Mouse (Mus musculus) cerebellum, postnatal 10 days (tissue): ENCODE data around the gene 1700018F24Rik.

Experiments used
- DNase-seq, 2 experiments: peaks; one replicate each; pipeline ENCODE4 v3.0.0; 2021; ENCODE audit warnings: mixed read lengths in 2 of 2

Gene 1700018F24Rik

DNA sequence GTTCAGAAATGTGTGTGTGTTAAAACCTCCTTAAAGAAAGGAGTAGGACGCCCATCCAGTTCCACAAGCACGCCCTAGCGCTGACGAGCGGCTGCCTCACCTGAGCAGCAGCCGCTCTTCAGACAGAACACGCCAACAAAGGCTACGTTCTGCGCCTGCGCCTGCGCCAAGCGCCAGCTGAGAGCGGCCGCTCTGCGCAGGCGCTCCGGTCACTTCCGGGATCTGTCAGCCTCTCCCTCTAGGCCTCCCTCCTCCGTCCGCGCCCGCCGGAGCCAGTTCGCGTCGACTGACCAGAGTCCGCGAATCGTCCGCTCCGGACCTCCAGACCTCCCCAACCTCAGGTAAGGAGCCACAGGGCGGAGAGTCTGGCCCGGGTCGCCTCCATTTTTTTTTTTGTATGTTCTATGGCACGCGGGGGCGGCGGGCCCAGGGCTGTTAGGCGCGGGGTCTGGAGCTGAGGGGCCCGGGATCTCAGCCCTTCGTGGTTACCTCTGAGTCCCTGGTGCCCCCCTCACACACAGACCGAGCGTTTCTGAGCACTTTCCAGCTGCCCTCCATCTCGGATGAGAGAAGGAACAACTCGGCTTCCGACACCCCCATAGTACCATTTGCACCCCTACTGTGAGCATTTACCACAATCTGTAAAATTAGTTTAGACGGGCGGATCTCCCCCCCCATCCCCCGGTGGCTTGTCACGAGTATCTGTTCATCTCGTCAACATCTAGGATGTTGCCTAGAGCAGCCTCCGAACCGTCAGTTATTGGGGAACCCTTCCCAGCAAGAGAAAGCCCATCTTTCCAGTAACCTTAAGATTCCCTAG lies 41.1 kb downstream of the 1700018F24Rik start, which contains the start of the genes Arpc1a and Kpna7:
Gene Arpc1a, plus strand, starts transcription at position 199 of the 820 bp plus-strand sequence.
Gene Kpna7, minus strand, starts transcription at position 399 of the 820 bp plus-strand sequence.
- peak; percentile 96 to 98 for DNase-seq

GRCm38 (mm10) chr5:145084822-145085221 lies 42.0 kb downstream of the 1700018F24Rik start:
- peak; percentile 12 to 18 for DNase-seq

- no peak for DNase-seq
Measured at GRCm38 (mm10) chr5:145088186-145088585, 45.4 kb downstream of the 1700018F24Rik start.

GRCm38 (mm10) chr5:145089878-145090277 lies 47.1 kb downstream of the 1700018F24Rik start:
- no peak for DNase-seq
